Mouse (Mus musculus): ENCODE measurements at regions not wholly inside any gene's neighbourhood (a gene's known extent, or its start where the extent isn't known, plus 50 kb on each side); places are given as distances from the start of the nearest gene placed in this dataset.

DNA sequence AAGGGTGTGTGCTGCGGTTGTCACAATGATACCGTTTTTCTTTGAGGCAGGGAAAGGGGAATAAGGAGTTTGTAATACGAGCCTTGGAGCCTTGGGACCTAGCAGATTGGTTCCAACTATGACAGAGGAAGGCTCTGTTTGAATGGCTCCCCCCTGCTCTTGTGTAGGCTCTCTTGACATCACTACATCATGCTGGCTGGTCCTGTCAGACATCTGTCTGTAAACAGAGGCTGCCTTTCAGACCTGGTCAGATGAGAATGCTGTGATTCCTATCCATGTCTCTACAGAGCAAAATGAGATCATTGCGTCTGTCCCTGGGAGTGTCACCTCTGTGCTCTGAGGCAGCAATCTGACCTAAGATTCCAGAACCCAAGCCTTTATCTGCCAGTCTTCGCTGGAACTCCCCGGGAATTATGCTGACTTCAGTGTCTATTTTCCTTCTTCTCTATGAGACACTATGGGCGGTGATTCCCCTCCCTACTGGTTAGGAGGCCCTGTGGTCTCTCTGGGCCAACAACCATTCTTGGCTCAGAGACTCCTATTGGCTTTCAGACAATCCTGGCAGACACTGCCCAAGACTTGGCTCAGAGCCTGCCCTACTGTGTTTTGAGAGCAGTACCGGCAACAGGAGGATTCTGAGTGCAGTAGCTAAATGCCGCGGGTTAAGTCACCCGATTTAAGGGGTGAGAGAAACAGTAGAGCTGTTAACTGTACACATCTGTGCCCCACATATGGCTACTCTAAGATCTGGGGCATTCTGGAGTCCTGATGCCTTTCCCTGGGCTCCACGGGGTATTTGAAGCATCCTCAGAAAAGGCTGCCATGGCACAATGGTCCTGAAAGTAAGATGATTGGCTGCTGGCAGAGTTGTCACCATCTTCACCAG lies 94.8 kb upstream of the Nckap5 start:
- no peak for TF ChIP-seq CTCF (IDR thresholded peaks at IDR 0.05; ENCODE audit: borderline replicate concordance, insufficient read depth, low read depth, low read length)
- TF ChIP-seq POLR2A (IDR thresholded peaks at IDR 0.05; ENCODE audit: borderline replicate concordance, insufficient read depth, low read length) = no peak
